ENCODE assay signal across 8 mouse cellular contexts in genomic region chr2:131253681-131254328, GRCm38 (mm10). TPM values are rescaled to one million over a fixed set of nuclear protein-coding genes. Genes with fewer than 3 reads are reported as not detected.
A peak's percentile ranks its signal among the peaks of the same experiment; 100 is the strongest.
DNase-seq lines count a peak whose midpoint lies in the region; ATAC-seq and TF ChIP-seq lines count a peak whose summit lies in the region.

No protein-coding gene starts in this region.

- no peak for TF ChIP-seq POLR2A in testis, adult 2 months (IDR thresholded peaks at IDR 0.05; ENCODE audit: control insufficient read depth, low read depth, low read length)

- no peaks in the 10 kb centered on the region for H3K4me1 ChIP-seq in hindbrain, postnatal 0 days (ENCODE audit: insufficient read depth, low read length)
- peaks cover 23% of the 10 kb centered on the region for H3K4me1 ChIP-seq in liver, embryonic 11.5 days (replicated peaks; ENCODE audit: control insufficient read depth, insufficient read depth, low read length)
- H3K4me1 ChIP-seq in testis, adult 2 months (ENCODE audit: control insufficient read depth, insufficient read depth, low read length), result peaks cover 2% of the 10 kb centered on the region

- WGBS in hindbrain, postnatal 0 days, result 29% methylated on average over 7 of the region's 7 CpGs
- WGBS in liver, embryonic 11.5 days, result 11% methylated on average over 7 of the region's 7 CpGs

- no peaks in the 10 kb centered on the region for H3K36me3 ChIP-seq in hindbrain, postnatal 0 days (ENCODE audit: insufficient read depth, low read length)
- no peaks in the 10 kb centered on the region for H3K36me3 ChIP-seq in liver, embryonic 11.5 days (ENCODE audit: control insufficient read depth, insufficient read depth, low read length)
- no peaks in the 10 kb centered on the region for H3K36me3 ChIP-seq in testis, adult 2 months (ENCODE audit: control insufficient read depth, insufficient read depth, low read length)

- TF ChIP-seq CTCF in hindbrain, postnatal 0 days (IDR thresholded peaks at IDR 0.05; ENCODE audit: low read depth), result peak; percentile 85
- TF ChIP-seq CTCF in testis, adult 2 months (IDR thresholded peaks at IDR 0.05; ENCODE audit: control insufficient read depth, insufficient read depth, insufficient replicate concordance, low read depth, low read length), result peak; percentile 51; the same call in 1 of the 2 replicates

- H3K9me3 ChIP-seq in hindbrain, postnatal 0 days (ENCODE audit: low read length), result no peaks in the 10 kb centered on the region
- H3K9me3 ChIP-seq in liver, embryonic 11.5 days (ENCODE audit: control insufficient read depth, low read length), result no peaks in the 10 kb centered on the region

- no peaks in the 10 kb centered on the region for H3K27me3 ChIP-seq in hindbrain, postnatal 0 days (ENCODE audit: insufficient read depth, low read length)
- H3K27me3 ChIP-seq in liver, embryonic 11.5 days (replicated peaks; ENCODE audit: control insufficient read depth, insufficient read depth, low read length), result no peaks in the 10 kb centered on the region
- no peaks in the 10 kb centered on the region for H3K27me3 ChIP-seq in testis, adult 2 months (ENCODE audit: control insufficient read depth, insufficient read depth, low read length)

- no peak overlapping the region for H3K27ac ChIP-seq in hindbrain, postnatal 0 days
- no peak overlapping the region; the same call in 1 of the 2 replicates for H3K27ac ChIP-seq in liver, embryonic 11.5 days (ENCODE audit: low read depth, low read length)
- H3K27ac ChIP-seq in testis, adult 2 months (ENCODE audit: control insufficient read depth, insufficient read depth, low read depth, low read length), result peak overlapping the region; percentile 42; the same call in 1 of the 2 replicates

- H3K9ac ChIP-seq in hindbrain, postnatal 0 days (replicated peaks; ENCODE audit: low read length), result no peak overlapping the region
- peak overlapping the region; percentile 15; the same call in 1 of the 2 replicates for H3K9ac ChIP-seq in liver, embryonic 11.5 days (ENCODE audit: low read depth, low read length)

- no peak overlapping the region for H3K4me2 ChIP-seq in hindbrain, postnatal 0 days (ENCODE audit: low read depth, low read length)
- H3K4me2 ChIP-seq in liver, embryonic 11.5 days, result peak overlapping the region; percentile 39

- DNase-seq in right cerebral cortex, postnatal 14 days, result peak; percentile 39
- no peak for DNase-seq in right cerebral cortex, adult 18-20 months
- DNase-seq in c-Kit-positive CD71-positive TER-119-positive erythroid progenitor cells, embryonic 14.5 days (ENCODE audit: low spot score), result peak; percentile 80
- DNase-seq in gastrocnemius, postnatal 10 days, result peak; percentile 63
- DNase-seq in hindbrain, postnatal 0 days (ENCODE audit: low spot score), result peak; percentile 80
- no peak for DNase-seq in liver, embryonic 11.5 days (ENCODE audit: low spot score)

- H3K4me3 ChIP-seq in hindbrain, postnatal 0 days (ENCODE audit: low read length), result no peak overlapping the region
- H3K4me3 ChIP-seq in liver, embryonic 11.5 days (ENCODE audit: low read depth, low read length), result no peak overlapping the region; the same call in 1 of the 2 replicates
- H3K4me3 ChIP-seq in testis, adult 2 months (ENCODE audit: control insufficient read depth, low read depth, low read length), result no peak overlapping the region

- peak; percentile 88 for ATAC-seq in hindbrain, postnatal 0 days
- peak; percentile 84 for ATAC-seq in liver, embryonic 11.5 days (replicated peaks; ENCODE audit: low FRiP score)
- peak; percentile 92 for ATAC-seq in monocyte, adult 5-6 weeks (replicated peaks; ENCODE audit: insufficient number of reproducible peaks, low FRiP score, low TSS enrichment, poor library complexity, severe bottlenecking)

RNA-seq across cellular contexts. Expression of gene Pank2, which starts 8.5 kb away (rescaled TPM):
- 10 to 100 TPM; 26.7 to 35.3 TPM for total RNA-seq in gastrocnemius, postnatal 10 days (2021)
- 33.6 and 35.2 TPM in 2 replicates for total RNA-seq in hindbrain, postnatal 0 days (2014; rRNA removed)
- polyA plus RNA-seq in hindbrain, postnatal 0 days (2015; fragmentation: Nextera tagmentation; extraction: Ambion mirVana), result 24.9 and 26.5 TPM in 2 replicates
- polyA plus RNA-seq in liver, embryonic 11.5 days (2014; fragmentation: Nextera tagmentation; extraction: Ambion mirVana), result 37.1 and 41.7 TPM in 2 replicates
- 38.1 to 53.4 TPM (median 45.9 TPM) in 3 replicates for total RNA-seq in monocyte, adult 5-6 weeks (2017)
- polyA plus RNA-seq in testis, adult 2 months (2012; rRNA removed), result 19.7 and 20.8 TPM in 2 replicates

RNA-seq across cellular contexts. Expression of gene Mavs, which starts 19.9 kb away (rescaled TPM):
- 10 to 100 TPM; 26.0 to 28.4 TPM for total RNA-seq in gastrocnemius, postnatal 10 days (2021)
- 11.3 and 17.4 TPM in 2 replicates for total RNA-seq in hindbrain, postnatal 0 days (2014; rRNA removed)
- 6.1 and 6.7 TPM in 2 replicates for polyA plus RNA-seq in hindbrain, postnatal 0 days (2015; fragmentation: Nextera tagmentation; extraction: Ambion mirVana)
- polyA plus RNA-seq in liver, embryonic 11.5 days (2014; fragmentation: Nextera tagmentation; extraction: Ambion mirVana), result 29.7 and 30.0 TPM in 2 replicates
- 8.0 to 16.9 TPM (median 9.0 TPM) in 3 replicates for total RNA-seq in monocyte, adult 5-6 weeks (2017)
- polyA plus RNA-seq in testis, adult 2 months (2012; rRNA removed), result 13.3 and 15.6 TPM in 2 replicates

RNA-seq across cellular contexts. Expression of gene Ap5s1, which starts 46.9 kb away (rescaled TPM):
- 10 to 100 TPM; 16.1 to 16.3 TPM for total RNA-seq in gastrocnemius, postnatal 10 days (2021)
- total RNA-seq in hindbrain, postnatal 0 days (2014; rRNA removed), result 63.0 and 67.6 TPM in 2 replicates
- 37.1 and 37.5 TPM in 2 replicates for polyA plus RNA-seq in hindbrain, postnatal 0 days (2015; fragmentation: Nextera tagmentation; extraction: Ambion mirVana)
- 18.1 and 19.2 TPM in 2 replicates for polyA plus RNA-seq in liver, embryonic 11.5 days (2014; fragmentation: Nextera tagmentation; extraction: Ambion mirVana)
- total RNA-seq in monocyte, adult 5-6 weeks (2017), result 3.0 to 15.2 TPM (median 13.2 TPM) in 3 replicates
- 12.7 TPM in 2 replicates for polyA plus RNA-seq in testis, adult 2 months (2012; rRNA removed)

Comparison
In these comparisons a context has a peak if more than half of its experiments do, and no peak if none do; other contexts are left out.
1. DNase-seq: peak in right cerebral cortex, postnatal 14 days (single experiment), c-Kit-positive CD71-positive TER-119-positive erythroid progenitor cells, embryonic 14.5 days (single experiment), gastrocnemius, postnatal 10 days (single experiment) and hindbrain, postnatal 0 days (single experiment); none in right cerebral cortex, adult 18-20 months (single experiment) and liver, embryonic 11.5 days (single experiment).
2. Peak in every context shown above with its lines, with median percentiles within 50 percentile points of each other: ATAC-seq.